24 mouse cellular contexts compared by ENCODE assay signal in genomic region chr14:34613523-34613922, GRCm38 (mm10). TPM values are rescaled to one million over a fixed set of nuclear protein-coding genes. Genes with fewer than 3 reads are reported as not detected.
"Had no signal": no experiment of that assay in that cellular context is flagged by ENCODE, and none has a peak within 500 bp of the region (broad histone marks: within the 10 kb centered on the region; RNA-seq: fewer than 3 reads in every experiment).

No protein-coding gene starts in this region.

- H3K36me3 ChIP-seq: midbrain, embryonic 10.5 days; midbrain, embryonic 12.5 days; neural tube, embryonic 13.5 days; neural tube, embryonic 15.5 days had no signal

- H3K4me3 ChIP-seq: midbrain, embryonic 10.5 days; midbrain, embryonic 12.5 days; myocyte; neural tube, embryonic 13.5 days; neural tube, embryonic 15.5 days had no signal

- H3K27ac ChIP-seq: midbrain, embryonic 10.5 days; midbrain, embryonic 12.5 days; neural tube, embryonic 13.5 days; neural tube, embryonic 15.5 days had no signal

- H3K9me3 ChIP-seq: midbrain, embryonic 10.5 days; midbrain, embryonic 12.5 days; neural tube, embryonic 13.5 days; neural tube, embryonic 15.5 days had no signal

- DNase-seq: lung, adult 18-20 months; lung, embryonic 14.5 days; lung, postnatal 10 days; lung, postnatal 4 days; midbrain, embryonic 14.5 days; right cerebral cortex, adult 18-20 months; right cerebral cortex, postnatal 25 days; right cerebral cortex, postnatal 4 days; spleen, adult 18-20 months; thymus, adult 18-20 months; thymus, postnatal 14 days; thymus, postnatal 36 days had no signal

- H3K4me2 ChIP-seq: lung, embryonic 14.5 days; midbrain, embryonic 12.5 days; neural tube, embryonic 13.5 days; neural tube, embryonic 15.5 days had no signal

- ATAC-seq: midbrain, embryonic 16.5 days had no signal

- H3K9ac ChIP-seq: lung, embryonic 14.5 days; midbrain, embryonic 12.5 days; neural tube, embryonic 13.5 days; neural tube, embryonic 15.5 days had no signal

RNA-seq across cellular contexts. Expression of gene Opn4, which starts 13.6 kb away (rescaled TPM):
- total RNA-seq: megakaryocyte, adult 5-6 weeks; megakaryocyte-erythroid progenitor cell, adult 5-6 weeks had no signal
- polyA plus RNA-seq: lung, embryonic 14.5 days; midbrain, embryonic 12.5 days; midbrain, embryonic 14.5 days; midbrain, embryonic 16.5 days; neural tube, embryonic 11.5 days; neural tube, embryonic 13.5 days; small intestine, adult 2 months; stomach, embryonic 14.5 days; thymus, postnatal 0 days had no signal

RNA-seq across cellular contexts. Expression of gene Ldb3, which starts 25.0 kb away (rescaled TPM):
- total RNA-seq: megakaryocyte, adult 5-6 weeks; megakaryocyte-erythroid progenitor cell, adult 5-6 weeks had no signal
